Mouse (Mus musculus) midbrain, postnatal 0 days (tissue): ENCODE measurements around the gene Rab3il1. TPM values are rescaled to one million over a fixed set of nuclear protein-coding genes. Genes with fewer than 3 reads are reported as not detected.

ENCODE experiments used
- ATAC-seq: fragments of 200-750 bp; cut with Nextera tagmentation; 2 replicates; pipeline ENCODE4 v1.8.0; 2017; ENCODE audit warnings: moderate number of reproducible peaks, mild to moderate bottlenecking, moderate TSS enrichment, moderate library complexity; ENCODE audit not compliant: low FRiP score
- DNase-seq: peaks from one replicate; pipeline ENCODE4 v3.0.0-alpha.2; 2015; ENCODE audit warnings: low spot score
- H3K27ac ChIP-seq: fragments of 300-500 bp; sonication (generic); 2 replicates; pipeline ENCODE4 v1.5.1; 2014; ENCODE audit warnings: low read depth, mild to moderate bottlenecking, low read length, mixed read lengths
- H3K27me3 ChIP-seq: fragments of 300-500 bp; sonication (generic); 2 replicates; pipeline ENCODE4 v1.6.1; 2014; ENCODE audit warnings: low read length, control low read depth, mixed read lengths; ENCODE audit not compliant: insufficient read depth
- H3K36me3 ChIP-seq: fragments of 300-500 bp; sonication (generic); 2 replicates; pipeline ENCODE4 v1.6.1; 2014; ENCODE audit warnings: low read length, control low read depth, mixed read lengths; ENCODE audit not compliant: insufficient read depth
- H3K4me1 ChIP-seq: fragments of 300-500 bp; sonication (generic); 2 replicates; pipeline ENCODE4 v1.6.1; 2014; ENCODE audit warnings: mild to moderate bottlenecking, control low read depth, antibody characterized with exemption, low read length, mixed read lengths; ENCODE audit not compliant: insufficient read depth
- H3K4me2 ChIP-seq: fragments of 300-500 bp; sonication (generic); 2 replicates; pipeline ENCODE4 v1.6.1; 2014; ENCODE audit warnings: low read depth, mild to moderate bottlenecking, low read length, mixed read lengths; ENCODE audit not compliant: poor library complexity, severe bottlenecking
- H3K4me3 ChIP-seq: fragments of 300-500 bp; sonication (generic); 2 replicates; pipeline ENCODE4 v1.5.1; 2014; ENCODE audit warnings: low read depth, mild to moderate bottlenecking, low read length, moderate library complexity
- H3K9ac ChIP-seq: fragments of 300-500 bp; sonication (generic); replicated peaks from 2 replicates; pipeline ENCODE4 v1.6.1; 2014; ENCODE audit warnings: mild to moderate bottlenecking, low read length, moderate library complexity, mixed read lengths; ENCODE audit not compliant: poor library complexity, severe bottlenecking
- H3K9me3 ChIP-seq: fragments of 300-500 bp; sonication (generic); 2 replicates; pipeline ENCODE4 v1.6.1; 2016; ENCODE audit warnings: low read length, control low read depth
- CTCF ChIP-seq: IDR thresholded peaks from 2 replicates; pipeline ENCODE4 v1.5.1; 2016; ENCODE audit warnings: antibody characterized with exemption, mild to moderate bottlenecking
- WGBS: fragments of 180-500 bp; shearing (Covaris S2); extraction: QIAGEN DNeasy Blood & Tissue Kit; methylation state at CpG from one replicate; pipeline ENCODE4 v1.1.7; 2014; 5-methylcytosine and 5-hydroxymethylcytosine counted together
- polyA plus RNA-seq: library from polyadenylated mRNA; unstranded; fragments of >200 nt; fragmentation: Nextera tagmentation; extraction: Ambion mirVana; gene quantifications from 2 replicates; pipeline ENCODE4 v1.2.1, GENCODE M21; 2015
- total RNA-seq: library from RNA; depleted of rRNA; stranded (reverse); fragments of >200 nt; gene quantifications from 2 replicates; pipeline ENCODE4 v1.2.3, GENCODE M21; 2014

Gene Rab3il1
- total and polyA plus RNA-seq, 2 experiments from 2014 or later: 21.7 to 23.3 TPM

DNA sequence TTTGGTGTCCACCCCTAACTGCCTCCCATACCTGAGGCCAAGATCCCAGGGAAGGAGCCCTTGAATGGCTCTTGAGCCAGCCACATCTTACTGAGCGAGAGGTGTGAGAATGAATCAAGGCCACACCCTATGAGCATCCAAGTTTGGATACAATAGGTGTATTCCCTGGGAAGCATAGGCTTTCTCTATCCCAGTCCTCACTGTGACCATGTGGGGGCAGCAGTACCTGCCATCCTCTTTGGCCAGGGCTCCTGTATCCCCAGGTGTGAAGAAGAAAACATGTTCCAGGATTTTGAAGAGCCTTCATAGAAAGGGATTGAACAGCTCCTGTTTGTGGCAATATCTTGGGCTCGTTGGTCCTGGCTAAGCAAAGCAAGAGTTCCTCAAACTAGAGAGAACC, 38.1 kb downstream of the Rab3il1 start:
- no peaks in the 10 kb centered on the region for H3K36me3 ChIP-seq
- TF ChIP-seq CTCF: peak; percentile 56
- H3K9ac ChIP-seq: no peak overlapping the region
- 90% methylated on average over 2 of the region's 2 CpGs for WGBS
- no peaks in the 10 kb centered on the region for H3K9me3 ChIP-seq
- peaks cover 6% of the 10 kb centered on the region for H3K4me1 ChIP-seq
- H3K27ac ChIP-seq: no peak overlapping the region
- H3K27me3 ChIP-seq: no peaks in the 10 kb centered on the region
- no peak overlapping the region for H3K4me2 ChIP-seq
- DNase-seq: no peak
- H3K4me3 ChIP-seq: no peak overlapping the region
- ATAC-seq: no peak

DNA sequence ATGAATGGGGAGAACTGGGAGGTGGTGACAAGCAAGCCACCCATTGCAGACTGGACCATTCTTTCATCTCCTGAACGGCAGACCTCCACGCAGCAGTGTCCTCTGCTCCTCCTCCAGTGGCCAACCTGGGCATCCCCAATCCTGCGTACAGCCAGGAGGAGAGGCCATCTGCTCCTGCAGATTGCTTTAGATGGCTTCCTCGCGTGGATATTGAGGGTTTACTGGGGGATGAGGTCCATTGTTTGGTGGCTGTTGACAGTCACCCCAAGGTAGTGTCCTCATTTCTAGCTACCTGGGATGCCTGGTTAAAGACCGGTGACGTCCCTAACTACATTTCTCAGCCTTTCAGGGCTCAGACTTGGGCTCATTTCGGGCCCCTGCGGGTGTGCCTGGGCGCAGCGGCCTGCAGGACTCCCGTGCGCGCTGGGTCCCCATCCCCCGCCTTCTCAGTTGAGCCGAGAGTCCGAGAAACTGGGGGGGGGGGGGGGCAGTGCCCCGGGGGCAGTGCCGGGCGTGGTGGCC, 39.5 kb downstream of the Rab3il1 start:
- Histone ChIP-seq H3K9me3 (no peaks in the 10 kb centered on the region), H3K4me3 (peak overlapping the region; percentile 78), H3K9ac (peak overlapping the region; percentile 65), H3K4me1 (peaks cover 6% of the 10 kb centered on the region), H3K4me2 (peak overlapping the region; percentile 70), H3K27ac (peak overlapping the region; percentile 57), H3K36me3 (no peaks in the 10 kb centered on the region), H3K27me3 (no peaks in the 10 kb centered on the region)
- WGBS: 4% methylated on average over 17 of the region's 20 CpGs
- DNase-seq: peak; percentile 26
- no peak for TF ChIP-seq CTCF
- peak; percentile 36 for ATAC-seq

DNA sequence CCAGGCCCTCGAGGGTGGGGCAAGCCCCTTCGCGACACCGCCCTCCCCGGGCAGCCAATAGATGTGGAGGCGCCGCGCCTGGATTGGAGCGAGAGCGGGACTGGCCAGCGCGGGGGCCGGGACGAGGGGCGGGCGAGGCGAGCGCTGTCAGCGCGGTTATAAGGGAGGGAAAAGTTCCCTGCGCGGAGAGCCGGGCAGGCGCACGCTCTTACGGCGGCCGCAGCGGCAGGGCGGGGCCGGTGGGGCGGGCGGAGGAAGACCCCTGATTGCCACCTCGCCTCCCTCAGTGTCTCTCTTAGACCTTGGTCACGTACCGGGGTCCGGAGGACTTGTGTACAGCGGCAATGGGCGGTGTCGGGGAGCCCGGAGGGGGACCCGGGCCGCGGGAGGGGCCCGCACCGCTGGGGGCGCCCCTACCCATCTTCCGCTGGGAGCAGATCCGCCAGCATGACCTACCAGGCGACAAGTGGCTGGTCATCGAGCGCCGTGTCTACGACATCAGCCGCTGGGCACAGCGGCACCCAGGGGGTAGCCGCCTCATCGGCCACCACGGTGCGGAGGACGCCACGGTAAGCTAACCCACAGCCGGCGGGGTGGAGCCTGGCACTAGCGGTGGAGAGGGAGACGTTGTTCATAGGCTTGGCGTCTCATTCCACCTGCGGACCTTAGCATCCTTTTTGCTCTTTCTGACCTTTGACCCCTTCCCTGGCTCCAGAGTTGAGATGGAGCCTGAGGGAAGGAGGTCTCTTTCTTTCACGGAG, 40.1 kb downstream of the Rab3il1 start, which contains the start of gene Fads3:
Gene Fads3 (plus strand): TSS at position 182 of the 761 bp plus-strand sequence.
- Histone ChIP-seq H3K9me3 (no peaks in the 10 kb centered on the region), H3K4me3 (peak within 1 kb of the TSS; percentile 78), H3K27ac (peak within 1 kb of the TSS; percentile 57), H3K9ac (peak within 1 kb of the TSS; percentile 65), H3K27me3 (no peaks in the 10 kb centered on the region), H3K4me2 (peak within 1 kb of the TSS; percentile 70), H3K36me3 (no peaks in the 10 kb centered on the region), H3K4me1 (peaks cover 6% of the 10 kb centered on the region)
- under 1% methylated on average over 58 of the region's 69 CpGs for WGBS
- peak; percentile 18; the same call in 1 of the 2 replicates for TF ChIP-seq CTCF
- ATAC-seq (peak; percentile 89), DNase-seq (peak; percentile 72)

DNA sequence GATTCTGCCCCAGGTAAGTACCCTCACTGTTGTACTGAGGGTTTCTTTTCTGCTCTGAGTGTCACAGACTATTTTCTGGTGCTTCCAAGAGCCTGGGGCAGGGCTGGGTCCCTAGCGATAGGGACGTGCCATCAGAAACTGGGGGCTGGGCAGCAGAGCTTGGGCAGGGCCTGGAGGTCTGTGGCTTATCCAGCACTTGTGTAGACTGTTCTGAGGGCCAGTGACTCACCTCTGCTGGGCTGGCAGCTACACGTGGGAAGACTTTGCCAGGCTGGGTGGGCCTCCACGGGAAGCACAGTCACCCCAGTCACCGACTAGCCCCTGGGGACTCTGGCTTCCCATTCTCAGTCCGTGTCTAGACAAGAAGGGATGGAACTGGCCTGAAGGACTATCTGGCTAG, 40.8 kb downstream of the Rab3il1 start:
- peak; percentile 3 for ATAC-seq
- Histone ChIP-seq H3K4me2 (peak overlapping the region; percentile 70), H3K27ac (peak overlapping the region; percentile 47; the same call in 1 of the 2 replicates), H3K36me3 (no peaks in the 10 kb centered on the region), H3K9ac (peak overlapping the region; percentile 65), H3K4me1 (peaks cover 6% of the 10 kb centered on the region), H3K9me3 (no peaks in the 10 kb centered on the region), H3K27me3 (no peaks in the 10 kb centered on the region), H3K4me3 (peak overlapping the region; percentile 78)
- TF ChIP-seq CTCF: no peak
- WGBS: 38% methylated on average over 6 of the region's 6 CpGs
- DNase-seq: no peak

DNA sequence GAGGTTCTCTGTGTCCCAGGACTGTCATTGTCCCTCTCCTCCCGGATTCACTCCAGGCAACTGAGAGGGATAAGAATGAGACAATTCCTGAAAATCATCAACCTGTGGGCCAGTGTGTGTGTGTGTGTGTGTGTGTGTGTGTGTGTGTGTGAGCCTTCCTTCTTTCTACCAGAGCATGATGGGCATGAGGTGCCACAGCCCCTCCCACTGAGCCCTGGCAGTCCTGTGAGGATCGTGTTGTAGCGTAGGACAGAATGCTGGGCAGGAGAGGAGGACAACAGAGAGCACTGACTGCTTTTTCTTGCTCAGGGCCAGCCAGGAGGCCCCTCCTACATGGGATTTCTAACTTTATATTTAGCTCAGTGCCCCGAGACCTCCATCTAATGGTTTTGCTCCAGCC, 41.3 kb downstream of the Rab3il1 start:
- peak overlapping the region; percentile 70 for H3K4me2 ChIP-seq
- DNase-seq: no peak
- peak overlapping the region; percentile 65 for H3K9ac ChIP-seq
- H3K4me1 ChIP-seq: peaks cover 6% of the 10 kb centered on the region
- no peaks in the 10 kb centered on the region for H3K27me3 ChIP-seq
- peak overlapping the region; percentile 78 for H3K4me3 ChIP-seq
- no peak for TF ChIP-seq CTCF
- H3K9me3 ChIP-seq: no peaks in the 10 kb centered on the region
- no peak overlapping the region for H3K27ac ChIP-seq
- ATAC-seq: no peak
- WGBS: 84% methylated on average over 4 of the region's 4 CpGs
- no peaks in the 10 kb centered on the region for H3K36me3 ChIP-seq

DNA sequence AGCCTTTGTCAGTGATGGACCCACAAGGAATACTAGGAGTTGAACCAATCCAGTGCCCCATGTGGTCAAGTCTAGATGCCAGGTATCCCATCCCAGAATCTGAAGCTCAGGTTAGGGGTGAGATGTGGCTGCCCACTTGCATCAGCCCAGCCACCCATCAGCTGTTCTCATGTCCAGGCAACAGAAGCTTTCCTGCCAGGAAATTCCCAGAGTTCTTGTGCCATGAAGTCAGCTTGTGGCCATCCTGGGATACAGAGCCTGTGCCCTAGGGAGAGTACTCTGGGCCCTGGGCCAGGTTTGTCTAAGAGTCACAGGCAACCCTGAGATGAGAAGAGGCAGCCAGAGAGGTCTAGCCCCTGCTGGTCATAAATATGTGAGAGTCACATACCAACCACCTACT, 42.2 kb downstream of the Rab3il1 start:
- ATAC-seq: no peak
- Histone ChIP-seq H3K4me3 (no peak overlapping the region), H3K4me2 (peak overlapping the region; percentile 70), H3K4me1 (peaks cover 6% of the 10 kb centered on the region), H3K36me3 (no peaks in the 10 kb centered on the region), H3K27ac (no peak overlapping the region), H3K27me3 (no peaks in the 10 kb centered on the region), H3K9me3 (no peaks in the 10 kb centered on the region), H3K9ac (no peak overlapping the region)
- DNase-seq: no peak
- TF ChIP-seq CTCF: no peak
